Mouse (Mus musculus): Measurements from ENCODE around the gene Adpgk. TPM values are rescaled to one million over a fixed set of nuclear protein-coding genes. Genes with fewer than 3 reads are reported as not detected.

Adpgk gene
- polyA plus RNA-seq, 1 experiment from 2014 or later = 31.2 TPM

- Histone ChIP-seq H3K9me3 (replicated peaks) (no peaks in the 10 kb centered on the region), H3K4me2 (peak overlapping the region; percentile 85), H3K27me3 (replicated peaks) (no peaks in the 10 kb centered on the region), H3K4me3 (peak overlapping the region; percentile 95), H3K4me1 (replicated peaks) (peaks cover 27% of the 10 kb centered on the region), H3K27ac (ENCODE audit: poor library complexity, severe bottlenecking) (peak overlapping the region; percentile 91), H3K9ac (peak overlapping the region; percentile 90), H3K36me3 (no peaks in the 10 kb centered on the region)
- peak; percentile 69 for ATAC-seq (ENCODE audit: insufficient number of reproducible peaks, low FRiP score)
- 2% methylated on average over 41 of the region's 50 CpGs for WGBS
Observed at GRCm38 (mm10) chr9:59291688-59292492, 532 bp downstream of the Adpgk start.

- no peaks in the 10 kb centered on the region for H3K9me3 ChIP-seq (replicated peaks)
- peak overlapping the region; percentile 85 for H3K4me2 ChIP-seq
- no peaks in the 10 kb centered on the region for H3K27me3 ChIP-seq (replicated peaks)
- H3K4me3 ChIP-seq = peak overlapping the region; percentile 95
- peaks cover 2% of the 10 kb centered on the region; the same call in 1 of the 2 replicates for H3K36me3 ChIP-seq
- H3K9ac ChIP-seq = no peak overlapping the region
- ATAC-seq (ENCODE audit: insufficient number of reproducible peaks, low FRiP score) = no peak
- 39% methylated on average over 3 of the region's 3 CpGs for WGBS
- H3K27ac ChIP-seq (ENCODE audit: poor library complexity, severe bottlenecking) = no peak overlapping the region
- peaks cover 27% of the 10 kb centered on the region for H3K4me1 ChIP-seq (replicated peaks)
Observed at GRCm38 (mm10) chr9:59292493-59292875, 1.1 kb downstream of the Adpgk start.

GRCm38 (mm10) chr9:59296419-59296818 is 5.1 kb downstream of the Adpgk start:
- no peak for ATAC-seq (ENCODE audit: insufficient number of reproducible peaks, low FRiP score)
- Histone ChIP-seq H3K27me3 (replicated peaks) (no peaks in the 10 kb centered on the region), H3K9me3 (replicated peaks) (no peaks in the 10 kb centered on the region), H3K4me2 (no peak overlapping the region), H3K27ac (ENCODE audit: poor library complexity, severe bottlenecking) (no peak overlapping the region), H3K9ac (no peak overlapping the region), H3K36me3 (peaks cover 30% of the 10 kb centered on the region), H3K4me3 (no peak overlapping the region), H3K4me1 (replicated peaks) (peaks cover 5% of the 10 kb centered on the region; the same call in 1 of the 2 replicates)
- WGBS = 58% methylated on average over 2 of the region's 2 CpGs

GRCm38 (mm10) chr9:59307890-59308289 is 16.5 kb downstream of the Adpgk start:
- Histone ChIP-seq H3K4me2 (no peak overlapping the region), H3K27me3 (replicated peaks) (no peaks in the 10 kb centered on the region), H3K9ac (no peak overlapping the region), H3K36me3 (peaks cover 75% of the 10 kb centered on the region), H3K27ac (ENCODE audit: poor library complexity, severe bottlenecking) (no peak overlapping the region), H3K4me3 (no peak overlapping the region), H3K4me1 (replicated peaks) (no peaks in the 10 kb centered on the region), H3K9me3 (replicated peaks) (no peaks in the 10 kb centered on the region)
- 79% methylated on average over 2 of the region's 2 CpGs for WGBS
- no peak for ATAC-seq (ENCODE audit: insufficient number of reproducible peaks, low FRiP score)

- H3K9me3 ChIP-seq (replicated peaks) = no peaks in the 10 kb centered on the region
- ATAC-seq (ENCODE audit: insufficient number of reproducible peaks, low FRiP score) = no peak
- H3K27me3 ChIP-seq (replicated peaks) = no peaks in the 10 kb centered on the region
- H3K4me2 ChIP-seq = no peak overlapping the region
- H3K9ac ChIP-seq = no peak overlapping the region
- H3K4me3 ChIP-seq = no peak overlapping the region
- H3K27ac ChIP-seq (ENCODE audit: poor library complexity, severe bottlenecking) = no peak overlapping the region
- H3K36me3 ChIP-seq = peaks cover 80% of the 10 kb centered on the region
- H3K4me1 ChIP-seq (replicated peaks) = no peaks in the 10 kb centered on the region
- WGBS = 86% methylated on average over 8 of the region's 8 CpGs
Observed at GRCm38 (mm10) chr9:59310582-59311283, 19.4 kb downstream of the Adpgk start.

- Histone ChIP-seq H3K27ac (ENCODE audit: poor library complexity, severe bottlenecking) (no peak overlapping the region), H3K4me1 (replicated peaks) (no peaks in the 10 kb centered on the region), H3K9ac (no peak overlapping the region), H3K4me3 (no peak overlapping the region), H3K36me3 (peaks cover 78% of the 10 kb centered on the region), H3K9me3 (replicated peaks) (no peaks in the 10 kb centered on the region), H3K27me3 (replicated peaks) (no peaks in the 10 kb centered on the region), H3K4me2 (no peak overlapping the region)
- 90% methylated on average over 3 of the region's 3 CpGs for WGBS
- no peak for ATAC-seq (ENCODE audit: insufficient number of reproducible peaks, low FRiP score)
Observed at GRCm38 (mm10) chr9:59311284-59311670, 19.9 kb downstream of the Adpgk start.

- Histone ChIP-seq H3K36me3 (peaks cover 53% of the 10 kb centered on the region), H3K27me3 (replicated peaks) (no peaks in the 10 kb centered on the region), H3K4me1 (replicated peaks) (no peaks in the 10 kb centered on the region), H3K27ac (ENCODE audit: poor library complexity, severe bottlenecking) (no peak overlapping the region), H3K9ac (no peak overlapping the region), H3K4me3 (no peak overlapping the region), H3K4me2 (no peak overlapping the region), H3K9me3 (replicated peaks) (no peaks in the 10 kb centered on the region)
- no peak for ATAC-seq (ENCODE audit: insufficient number of reproducible peaks, low FRiP score)
- WGBS = 92% methylated on average over 3 of the region's 3 CpGs
Observed at GRCm38 (mm10) chr9:59316206-59316605, 24.8 kb downstream of the Adpgk start.

GRCm38 (mm10) chr9:59324351-59324750 is 33.0 kb downstream of the Adpgk start:
- no peaks in the 10 kb centered on the region for H3K9me3 ChIP-seq (replicated peaks)
- H3K36me3 ChIP-seq = peaks cover 42% of the 10 kb centered on the region
- no peak overlapping the region for H3K4me3 ChIP-seq
- H3K27me3 ChIP-seq (replicated peaks) = no peaks in the 10 kb centered on the region
- no peak for ATAC-seq (ENCODE audit: insufficient number of reproducible peaks, low FRiP score)
- peaks cover 13% of the 10 kb centered on the region; the same call in 1 of the 2 replicates for H3K4me1 ChIP-seq (replicated peaks)
- no peak overlapping the region for H3K4me2 ChIP-seq
- H3K9ac ChIP-seq = no peak overlapping the region
- H3K27ac ChIP-seq (ENCODE audit: poor library complexity, severe bottlenecking) = no peak overlapping the region

GRCm38 (mm10) chr9:59330055-59330454 is 38.7 kb downstream of the Adpgk start:
- ATAC-seq (ENCODE audit: insufficient number of reproducible peaks, low FRiP score) = no peak
- H3K27me3 ChIP-seq (replicated peaks) = no peaks in the 10 kb centered on the region
- 88% methylated on average over 5 of the region's 5 CpGs for WGBS
- H3K4me1 ChIP-seq (replicated peaks) = no peaks in the 10 kb centered on the region
- H3K9ac ChIP-seq = no peak overlapping the region
- peaks cover 30% of the 10 kb centered on the region for H3K36me3 ChIP-seq
- no peak overlapping the region for H3K4me2 ChIP-seq
- H3K4me3 ChIP-seq = no peak overlapping the region
- H3K27ac ChIP-seq (ENCODE audit: poor library complexity, severe bottlenecking) = no peak overlapping the region
- no peaks in the 10 kb centered on the region for H3K9me3 ChIP-seq (replicated peaks)

- 83% methylated on average over 3 of the region's 3 CpGs for WGBS
- Histone ChIP-seq H3K9ac (no peak overlapping the region), H3K36me3 (peaks cover 27% of the 10 kb centered on the region), H3K27me3 (replicated peaks) (no peaks in the 10 kb centered on the region), H3K9me3 (replicated peaks) (peaks cover 2% of the 10 kb centered on the region; the same call in 1 of the 2 replicates), H3K4me2 (no peak overlapping the region), H3K4me1 (replicated peaks) (no peaks in the 10 kb centered on the region), H3K4me3 (no peak overlapping the region), H3K27ac (ENCODE audit: poor library complexity, severe bottlenecking) (no peak overlapping the region)
- ATAC-seq (ENCODE audit: insufficient number of reproducible peaks, low FRiP score) = no peak
Observed at GRCm38 (mm10) chr9:59336539-59336938, 45.2 kb downstream of the Adpgk start.

- Histone ChIP-seq H3K9me3 (replicated peaks) (peaks cover 3% of the 10 kb centered on the region; the same call in 1 of the 2 replicates), H3K27ac (ENCODE audit: poor library complexity, severe bottlenecking) (no peak overlapping the region), H3K36me3 (peaks cover 24% of the 10 kb centered on the region), H3K4me1 (replicated peaks) (no peaks in the 10 kb centered on the region), H3K4me3 (no peak overlapping the region), H3K27me3 (replicated peaks) (no peaks in the 10 kb centered on the region), H3K9ac (no peak overlapping the region), H3K4me2 (no peak overlapping the region)
- ATAC-seq (ENCODE audit: insufficient number of reproducible peaks, low FRiP score) = no peak
- 89% methylated on average over 5 of the region's 5 CpGs for WGBS
Observed at GRCm38 (mm10) chr9:59337889-59338288, 46.5 kb downstream of the Adpgk start.

Data from heart, embryonic 12.5 days (tissue).